Mouse (Mus musculus) bone marrow macrophage, adult 2 months (primary cell): ENCODE data around the gene Sh3pxd2a.
"Not testable (repeated sequence)": the region's sequence is repeated elsewhere in the genome, so short reads cannot be mapped to it uniquely, and the experiment has no call there.

Source experiments
- CTCF ChIP-seq: IDR thresholded peaks from 2 replicates; pipeline ENCODE4 v1.5.1; 2012; ENCODE audit warnings: low read depth, mild to moderate bottlenecking, low read length, moderate library complexity
- POLR2A ChIP-seq: IDR thresholded peaks from 2 replicates; pipeline ENCODE4 v1.6.1; 2012; ENCODE audit warnings: mild to moderate bottlenecking, low read depth, low read length, borderline replicate concordance

GRCm38 (mm10) chr19:47394781-47395180 is 69.4 kb downstream of the Sh3pxd2a start:
- TF ChIP-seq CTCF, POLR2A: not testable (repeated sequence)
